Mouse (Mus musculus) testis, postnatal 10 days (tissue): ENCODE measurements around the gene Exosc9.
"Not testable (repeated sequence)": the region's sequence is repeated elsewhere in the genome, so short reads cannot be mapped to it uniquely, and the experiment has no call there.

Experiments
- DNase-seq: peaks from one replicate; pipeline ENCODE4 v3.0.0; 2021; ENCODE audit warnings: low spot score

Exosc9 gene

GRCm38 (mm10) chr3:36551851-36552384, 488 bp upstream of the Exosc9 start:
- DNase-seq: no peak

GRCm38 (mm10) chr3:36557601-36558000, 5.2 kb downstream of the Exosc9 start:
- DNase-seq: no peak

GRCm38 (mm10) chr3:36559606-36560005, 7.2 kb downstream of the Exosc9 start:
- no peak for DNase-seq

- no peak for DNase-seq
These were observed 11.3 kb downstream of the Exosc9 start for GRCm38 (mm10) chr3:36563666-36564065.

- no peak for DNase-seq
These were observed 17.4 kb downstream of the Exosc9 start for GRCm38 (mm10) chr3:36569836-36570235.

GRCm38 (mm10) chr3:36571361-36571826, 19.0 kb downstream of the Exosc9 start:
- peak; percentile 74 for DNase-seq

- peak; percentile 98 for DNase-seq
These were observed 19.5 kb downstream of the Exosc9 start, which contains the start of gene Ccna2 for GRCm38 (mm10) chr3:36571827-36572378. TSS of gene Ccna2 (minus strand) at chr3:36572150.

GRCm38 (mm10) chr3:36598811-36599210, 46.4 kb downstream of the Exosc9 start:
- no peak for DNase-seq

GRCm38 (mm10) chr3:36599773-36600172, 47.4 kb downstream of the Exosc9 start:
- DNase-seq: not testable (repeated sequence)

- no peak for DNase-seq
These were observed 53.7 kb downstream of the Exosc9 start for GRCm38 (mm10) chr3:36605894-36606783.

- no peak for DNase-seq
These were observed 60.3 kb downstream of the Exosc9 start for GRCm38 (mm10) chr3:36612687-36613086.

GRCm38 (mm10) chr3:36613202-36613907, 60.9 kb downstream of the Exosc9 start, which contains the start of gene Bbs7:
TSS of gene Bbs7 (minus strand) at chr3:36613477.
- peak; percentile 97 for DNase-seq

- DNase-seq: no peak
These were observed 61.5 kb downstream of the Exosc9 start for GRCm38 (mm10) chr3:36613908-36614255.
